Mouse (Mus musculus) kidney, embryonic 16.5 days (tissue): ENCODE results near the gene Gabrb1. TPM values are rescaled to one million over a fixed set of nuclear protein-coding genes. Genes with fewer than 3 reads are reported as not detected.
A peak's percentile ranks its signal among the peaks of the same experiment; 100 is the strongest.

Source experiments
- ATAC-seq: fragments of 200-750 bp; cut with Nextera tagmentation; 2 replicates; pipeline ENCODE4 v1.8.0; 2017; ENCODE audit warnings: moderate TSS enrichment; ENCODE audit not compliant: low FRiP score, low TSS enrichment
- H3K27ac ChIP-seq: fragments of 300-500 bp; sonication (generic); 2 replicates; pipeline ENCODE4 v1.5.1; 2014; ENCODE audit warnings: low read length
- H3K27me3 ChIP-seq: fragments of 300-500 bp; sonication (generic); 2 replicates; pipeline ENCODE4 v1.6.1; 2014; ENCODE audit warnings: low read length, control low read depth, mixed read lengths; ENCODE audit not compliant: insufficient read depth
- H3K36me3 ChIP-seq: fragments of 300-500 bp; sonication (generic); 2 replicates; pipeline ENCODE4 v1.6.1; 2014; ENCODE audit warnings: low read length, control low read depth, mixed read lengths; ENCODE audit not compliant: insufficient read depth
- H3K4me1 ChIP-seq: fragments of 300-500 bp; sonication (generic); 2 replicates; pipeline ENCODE4 v1.6.1; 2014; ENCODE audit warnings: low read length, control low read depth, mixed read lengths; ENCODE audit not compliant: insufficient read depth
- H3K4me2 ChIP-seq: fragments of 300-500 bp; sonication (generic); replicated peaks from 2 replicates; pipeline ENCODE4 v1.6.1; 2014; ENCODE audit warnings: low read depth, low read length
- H3K4me3 ChIP-seq: fragments of 300-500 bp; sonication (generic); 2 replicates; pipeline ENCODE4 v1.5.1; 2014; ENCODE audit warnings: mild to moderate bottlenecking, low read length
- H3K9ac ChIP-seq: fragments of 300-500 bp; sonication (generic); replicated peaks from 2 replicates; pipeline ENCODE4 v1.6.1; 2014; ENCODE audit warnings: low read length
- H3K9me3 ChIP-seq: fragments of 300-500 bp; sonication (generic); 2 replicates; pipeline ENCODE4 v1.6.1; 2016; ENCODE audit warnings: low read length, control low read depth
- WGBS: fragments of 180-500 bp; shearing (Covaris S2); extraction: QIAGEN DNeasy Blood & Tissue Kit; methylation state at CpG from one replicate; pipeline ENCODE4 v1.1.7; 2014; 5-methylcytosine and 5-hydroxymethylcytosine counted together
- polyA plus RNA-seq: library from polyadenylated mRNA; unstranded; fragments of >200 nt; fragmentation: Nextera tagmentation; extraction: Ambion mirVana; gene quantifications from 2 replicates; pipeline ENCODE4 v1.2.1, GENCODE M21; 2015

The Gabrb1 gene
- polyA plus RNA-seq, 1 experiment from 2014 or later: 0.29 TPM

GRCm38 (mm10) chr5:72076781-72077180 lies 418.9 kb downstream of the Gabrb1 start:
- no peak for ATAC-seq
- Histone ChIP-seq H3K27me3 (no peaks in the 10 kb centered on the region), H3K4me3 (no peak overlapping the region), H3K4me1 (no peaks in the 10 kb centered on the region), H3K9ac (no peak overlapping the region), H3K9me3 (0 out of 2 replicates have a peak, but pooled peaks cover 4% of the 10 kb centered on the region), H3K27ac (no peak overlapping the region), H3K36me3 (no peaks in the 10 kb centered on the region), H3K4me2 (no peak overlapping the region)
- WGBS: 85% methylated on average over 6 of the region's 6 CpGs

GRCm38 (mm10) chr5:72086518-72086917 lies 428.6 kb downstream of the Gabrb1 start:
- ATAC-seq: 0 out of 2 replicates have a peak, but pooled peaks have one; percentile 35
- H3K9ac ChIP-seq: no peak overlapping the region
- no peak overlapping the region for H3K4me2 ChIP-seq
- no peaks in the 10 kb centered on the region for H3K36me3 ChIP-seq
- no peak overlapping the region for H3K4me3 ChIP-seq
- H3K4me1 ChIP-seq: no peaks in the 10 kb centered on the region
- 81% methylated on average over 1 of the region's 1 CpGs for WGBS
- H3K27ac ChIP-seq: no peak overlapping the region
- no peaks in the 10 kb centered on the region for H3K9me3 ChIP-seq
- H3K27me3 ChIP-seq: no peaks in the 10 kb centered on the region

GRCm38 (mm10) chr5:72094582-72094981 lies 436.7 kb downstream of the Gabrb1 start:
- ATAC-seq: no peak
- H3K36me3 ChIP-seq: no peaks in the 10 kb centered on the region
- no peak overlapping the region for H3K27ac ChIP-seq

GRCm38 (mm10) chr5:72095015-72095414 lies 437.1 kb downstream of the Gabrb1 start:
- Histone ChIP-seq H3K36me3 (no peaks in the 10 kb centered on the region), H3K27ac (no peak overlapping the region), H3K4me1 (no peaks in the 10 kb centered on the region), H3K4me3 (no peak overlapping the region), H3K9ac (no peak overlapping the region), H3K9me3 (no peaks in the 10 kb centered on the region), H3K27me3 (no peaks in the 10 kb centered on the region), H3K4me2 (no peak overlapping the region)
- ATAC-seq: no peak
- WGBS: 89% methylated on average over 2 of the region's 2 CpGs

More at GRCm38 (mm10) chr5:72094582-72094981, 436.7 kb downstream of the Gabrb1 start:
- Histone ChIP-seq H3K9ac (no peak overlapping the region), H3K27me3 (no peaks in the 10 kb centered on the region), H3K4me2 (no peak overlapping the region), H3K4me3 (no peak overlapping the region), H3K9me3 (no peaks in the 10 kb centered on the region), H3K4me1 (no peaks in the 10 kb centered on the region)
- WGBS: 42% methylated on average over 7 of the region's 7 CpGs

- no peak for ATAC-seq
- no peak overlapping the region for H3K4me3 ChIP-seq
- WGBS: 71% methylated on average over 7 of the region's 7 CpGs
- H3K27me3 ChIP-seq: no peaks in the 10 kb centered on the region
- no peaks in the 10 kb centered on the region for H3K36me3 ChIP-seq
- no peak overlapping the region for H3K27ac ChIP-seq
- H3K9me3 ChIP-seq: no peaks in the 10 kb centered on the region
- H3K4me2 ChIP-seq: no peak overlapping the region
- H3K4me1 ChIP-seq: no peaks in the 10 kb centered on the region
- no peak overlapping the region for H3K9ac ChIP-seq
These were observed 446.5 kb downstream of the Gabrb1 start for GRCm38 (mm10) chr5:72104274-72104921.

- Histone ChIP-seq H3K9ac (no peak overlapping the region), H3K4me1 (no peaks in the 10 kb centered on the region), H3K4me2 (no peak overlapping the region), H3K36me3 (no peaks in the 10 kb centered on the region), H3K27me3 (no peaks in the 10 kb centered on the region), H3K9me3 (no peaks in the 10 kb centered on the region), H3K4me3 (no peak overlapping the region), H3K27ac (no peak overlapping the region)
- ATAC-seq: no peak
- WGBS: 88% methylated on average over 6 of the region's 6 CpGs
These were observed 464.6 kb downstream of the Gabrb1 start for GRCm38 (mm10) chr5:72122414-72123037.

GRCm38 (mm10) chr5:72126681-72127080 lies 468.8 kb downstream of the Gabrb1 start:
- Histone ChIP-seq H3K27me3 (no peaks in the 10 kb centered on the region), H3K27ac (no peak overlapping the region), H3K4me1 (no peaks in the 10 kb centered on the region), H3K4me3 (no peak overlapping the region), H3K4me2 (no peak overlapping the region), H3K36me3 (no peaks in the 10 kb centered on the region), H3K9ac (no peak overlapping the region), H3K9me3 (no peaks in the 10 kb centered on the region)
- WGBS: 78% methylated on average over 4 of the region's 4 CpGs
- ATAC-seq: no peak

GRCm38 (mm10) chr5:72133906-72134305 lies 476.0 kb downstream of the Gabrb1 start:
- Histone ChIP-seq H3K27me3 (no peaks in the 10 kb centered on the region), H3K4me1 (no peaks in the 10 kb centered on the region), H3K4me3 (no peak overlapping the region), H3K9me3 (no peaks in the 10 kb centered on the region), H3K4me2 (no peak overlapping the region), H3K27ac (no peak overlapping the region), H3K36me3 (no peaks in the 10 kb centered on the region), H3K9ac (no peak overlapping the region)
- 54% methylated on average over 2 of the region's 2 CpGs for WGBS
- no peak for ATAC-seq

- H3K9ac ChIP-seq: no peak overlapping the region
- no peaks in the 10 kb centered on the region for H3K9me3 ChIP-seq
- H3K4me2 ChIP-seq: no peak overlapping the region
- H3K27me3 ChIP-seq: no peaks in the 10 kb centered on the region
- H3K27ac ChIP-seq: no peak overlapping the region
- H3K4me3 ChIP-seq: no peak overlapping the region
- no peaks in the 10 kb centered on the region for H3K4me1 ChIP-seq
- no peak for ATAC-seq
- H3K36me3 ChIP-seq: no peaks in the 10 kb centered on the region
- WGBS: 90% methylated on average over 7 of the region's 7 CpGs
These were observed 480.3 kb downstream of the Gabrb1 start for GRCm38 (mm10) chr5:72138256-72138655.

- Histone ChIP-seq H3K27ac (no peak overlapping the region), H3K4me1 (no peaks in the 10 kb centered on the region), H3K27me3 (no peaks in the 10 kb centered on the region), H3K4me3 (no peak overlapping the region), H3K9ac (no peak overlapping the region), H3K4me2 (no peak overlapping the region), H3K36me3 (no peaks in the 10 kb centered on the region), H3K9me3 (no peaks in the 10 kb centered on the region)
- 38% methylated on average over 1 of the region's 1 CpGs for WGBS
- no peak for ATAC-seq
These were observed 481.7 kb downstream of the Gabrb1 start for GRCm38 (mm10) chr5:72139619-72140018.
